Mouse (Mus musculus): ENCODE results near the gene Clps. TPM values are rescaled to one million over a fixed set of nuclear protein-coding genes. Genes with fewer than 3 reads are reported as not detected.

Gene Clps
- polyA plus RNA-seq, 1 experiment from 2014 or later: not detected

DNA sequence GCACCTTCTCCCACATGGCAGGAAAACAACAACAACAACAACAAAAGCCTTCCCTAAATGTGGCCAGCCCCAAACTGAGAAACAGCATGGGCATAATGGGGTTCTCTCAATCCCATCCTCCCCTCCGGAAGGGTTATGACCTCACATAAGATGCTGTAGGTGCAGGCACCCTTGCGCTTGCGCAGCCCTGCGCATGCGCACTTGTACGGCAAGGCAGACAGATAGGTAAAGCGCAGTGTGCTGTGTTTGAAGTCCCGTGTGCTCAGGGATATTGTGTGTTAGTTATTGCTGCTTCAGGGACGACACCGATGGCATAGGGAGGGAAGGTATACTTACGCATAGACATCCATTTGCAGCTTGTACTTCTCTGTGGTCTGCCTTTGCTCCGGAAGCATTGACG, 27.2 kb downstream of the Clps start:
- no peaks in the 10 kb centered on the region for H3K27me3 ChIP-seq (ENCODE audit: control insufficient read depth, insufficient read depth, low read length)
- no peak overlapping the region for H3K4me3 ChIP-seq (ENCODE audit: low read depth, low read length)
- H3K9ac ChIP-seq (replicated peaks; ENCODE audit: low read depth, low read length): no peak overlapping the region
- H3K4me1 ChIP-seq (ENCODE audit: control insufficient read depth, insufficient read depth, low read length): no peaks in the 10 kb centered on the region
- no peak overlapping the region for H3K27ac ChIP-seq (ENCODE audit: low read depth, low read length)
- no peaks in the 10 kb centered on the region for H3K9me3 ChIP-seq (ENCODE audit: control insufficient read depth, low read length)
- no peak for ATAC-seq (ENCODE audit: low read depth)
- no peaks in the 10 kb centered on the region for H3K36me3 ChIP-seq (ENCODE audit: control insufficient read depth, insufficient read depth, low read length)
- WGBS: 85% methylated on average over 13 of the region's 13 CpGs
- no peak overlapping the region for H3K4me2 ChIP-seq (ENCODE audit: low read depth, low read length)

- Histone ChIP-seq H3K4me3 (ENCODE audit: low read depth, low read length) (no peak overlapping the region), H3K27ac (ENCODE audit: low read depth, low read length) (no peak overlapping the region), H3K36me3 (ENCODE audit: control insufficient read depth, insufficient read depth, low read length) (no peaks in the 10 kb centered on the region), H3K27me3 (ENCODE audit: control insufficient read depth, insufficient read depth, low read length) (no peaks in the 10 kb centered on the region), H3K4me2 (ENCODE audit: low read depth, low read length) (no peak overlapping the region), H3K9me3 (ENCODE audit: control insufficient read depth, low read length) (no peaks in the 10 kb centered on the region), H3K4me1 (ENCODE audit: control insufficient read depth, insufficient read depth, low read length) (no peaks in the 10 kb centered on the region), H3K9ac (replicated peaks; ENCODE audit: low read depth, low read length) (no peak overlapping the region)
- WGBS: 89% methylated on average over 7 of the region's 7 CpGs
- no peak for ATAC-seq (ENCODE audit: low read depth)
Observed at GRCm38 (mm10) chr17:28532557-28532956, 28.0 kb downstream of the Clps start.

GRCm38 (mm10) chr17:28531946-28532345, 28.6 kb downstream of the Clps start:
- H3K27me3 ChIP-seq (ENCODE audit: control insufficient read depth, insufficient read depth, low read length): no peaks in the 10 kb centered on the region
- H3K27ac ChIP-seq (ENCODE audit: low read depth, low read length): no peak overlapping the region
- H3K4me3 ChIP-seq (ENCODE audit: low read depth, low read length): no peak overlapping the region
- no peak overlapping the region for H3K9ac ChIP-seq (replicated peaks; ENCODE audit: low read depth, low read length)
- no peaks in the 10 kb centered on the region for H3K36me3 ChIP-seq (ENCODE audit: control insufficient read depth, insufficient read depth, low read length)
- H3K9me3 ChIP-seq (ENCODE audit: control insufficient read depth, low read length): no peaks in the 10 kb centered on the region
- 15% methylated on average over 18 of the region's 18 CpGs for WGBS
- H3K4me2 ChIP-seq (ENCODE audit: low read depth, low read length): no peak overlapping the region
- H3K4me1 ChIP-seq (ENCODE audit: control insufficient read depth, insufficient read depth, low read length): no peaks in the 10 kb centered on the region
- ATAC-seq (ENCODE audit: low read depth): no peak

DNA sequence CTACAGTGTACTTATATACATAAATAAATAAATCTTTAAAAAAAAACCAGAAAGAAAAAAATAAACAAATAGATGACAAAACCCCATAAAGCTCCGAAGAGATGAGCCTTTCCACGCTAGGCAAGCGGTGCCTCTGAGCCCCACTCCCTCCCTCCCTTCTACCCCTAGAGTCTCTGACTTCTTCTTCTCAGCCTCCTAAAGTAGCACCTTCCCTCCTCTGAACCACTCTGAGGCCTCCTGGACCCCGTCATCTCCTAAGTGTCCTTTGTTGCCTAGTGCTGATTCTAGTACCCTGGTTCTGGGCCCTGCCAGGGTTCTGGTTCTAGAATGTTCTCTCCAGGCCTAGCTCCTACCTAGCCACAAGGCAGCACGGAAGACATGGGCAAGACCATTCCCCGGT, 30.1 kb downstream of the Clps start, which contains the start of gene Armc12:
Gene Armc12 (plus strand): TSS at position 301 of the 400 bp plus-strand sequence.
- Histone ChIP-seq H3K36me3 (ENCODE audit: control insufficient read depth, insufficient read depth, low read length) (no peaks in the 10 kb centered on the region), H3K4me1 (ENCODE audit: control insufficient read depth, insufficient read depth, low read length) (no peaks in the 10 kb centered on the region), H3K9me3 (ENCODE audit: control insufficient read depth, low read length) (no peaks in the 10 kb centered on the region), H3K4me2 (ENCODE audit: low read depth, low read length) (no peak within 1 kb of the TSS), H3K4me3 (ENCODE audit: low read depth, low read length) (no peak within 1 kb of the TSS), H3K9ac (replicated peaks; ENCODE audit: low read depth, low read length) (no peak within 1 kb of the TSS), H3K27ac (ENCODE audit: low read depth, low read length) (no peak within 1 kb of the TSS), H3K27me3 (ENCODE audit: control insufficient read depth, insufficient read depth, low read length) (no peaks in the 10 kb centered on the region)
- no peak for ATAC-seq (ENCODE audit: low read depth)
- WGBS: 89% methylated on average over 6 of the region's 6 CpGs

DNA sequence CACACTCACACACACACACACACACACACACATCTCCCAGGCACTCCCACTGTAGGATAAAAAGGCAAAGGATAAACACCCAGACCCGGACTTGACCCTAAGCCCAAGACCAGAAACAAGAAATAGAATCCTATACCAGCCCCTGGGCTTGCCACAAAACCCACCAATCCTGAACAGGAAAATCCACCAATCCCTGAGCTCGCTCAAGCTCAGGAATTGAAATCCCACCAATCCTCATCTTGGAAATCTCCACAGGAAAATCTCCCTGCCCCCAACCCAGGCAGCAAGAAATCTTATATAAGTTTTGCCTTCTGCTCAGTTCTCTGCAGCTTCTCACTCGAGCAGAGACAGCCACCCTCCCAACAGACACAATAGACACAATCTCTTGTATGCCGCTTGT, 31.4 kb downstream of the Clps start:
- Histone ChIP-seq H3K4me1 (ENCODE audit: control insufficient read depth, insufficient read depth, low read length) (no peaks in the 10 kb centered on the region), H3K36me3 (ENCODE audit: control insufficient read depth, insufficient read depth, low read length) (no peaks in the 10 kb centered on the region), H3K27me3 (ENCODE audit: control insufficient read depth, insufficient read depth, low read length) (no peaks in the 10 kb centered on the region), H3K4me2 (ENCODE audit: low read depth, low read length) (no peak overlapping the region), H3K9ac (replicated peaks; ENCODE audit: low read depth, low read length) (no peak overlapping the region), H3K9me3 (ENCODE audit: control insufficient read depth, low read length) (no peaks in the 10 kb centered on the region), H3K4me3 (ENCODE audit: low read depth, low read length) (no peak overlapping the region), H3K27ac (ENCODE audit: low read depth, low read length) (no peak overlapping the region)
- no peak for ATAC-seq (ENCODE audit: low read depth)
- 75% methylated on average over 4 of the region's 4 CpGs for WGBS

GRCm38 (mm10) chr17:28528043-28528351, 32.6 kb downstream of the Clps start:
- no peak for ATAC-seq (ENCODE audit: low read depth)
- Histone ChIP-seq H3K4me2 (ENCODE audit: low read depth, low read length) (peak overlapping the region; percentile 16; the same call in 1 of the 2 replicates), H3K36me3 (ENCODE audit: control insufficient read depth, insufficient read depth, low read length) (no peaks in the 10 kb centered on the region), H3K27me3 (ENCODE audit: control insufficient read depth, insufficient read depth, low read length) (no peaks in the 10 kb centered on the region), H3K9ac (replicated peaks; ENCODE audit: low read depth, low read length) (no peak overlapping the region), H3K4me1 (ENCODE audit: control insufficient read depth, insufficient read depth, low read length) (no peaks in the 10 kb centered on the region), H3K9me3 (ENCODE audit: control insufficient read depth, low read length) (no peaks in the 10 kb centered on the region), H3K27ac (ENCODE audit: low read depth, low read length) (0 out of 2 replicates have a peak overlapping the region, but pooled peaks have one; percentile 16), H3K4me3 (ENCODE audit: low read depth, low read length) (no peak overlapping the region)
- 3% methylated on average over 6 of the region's 6 CpGs for WGBS

DNA sequence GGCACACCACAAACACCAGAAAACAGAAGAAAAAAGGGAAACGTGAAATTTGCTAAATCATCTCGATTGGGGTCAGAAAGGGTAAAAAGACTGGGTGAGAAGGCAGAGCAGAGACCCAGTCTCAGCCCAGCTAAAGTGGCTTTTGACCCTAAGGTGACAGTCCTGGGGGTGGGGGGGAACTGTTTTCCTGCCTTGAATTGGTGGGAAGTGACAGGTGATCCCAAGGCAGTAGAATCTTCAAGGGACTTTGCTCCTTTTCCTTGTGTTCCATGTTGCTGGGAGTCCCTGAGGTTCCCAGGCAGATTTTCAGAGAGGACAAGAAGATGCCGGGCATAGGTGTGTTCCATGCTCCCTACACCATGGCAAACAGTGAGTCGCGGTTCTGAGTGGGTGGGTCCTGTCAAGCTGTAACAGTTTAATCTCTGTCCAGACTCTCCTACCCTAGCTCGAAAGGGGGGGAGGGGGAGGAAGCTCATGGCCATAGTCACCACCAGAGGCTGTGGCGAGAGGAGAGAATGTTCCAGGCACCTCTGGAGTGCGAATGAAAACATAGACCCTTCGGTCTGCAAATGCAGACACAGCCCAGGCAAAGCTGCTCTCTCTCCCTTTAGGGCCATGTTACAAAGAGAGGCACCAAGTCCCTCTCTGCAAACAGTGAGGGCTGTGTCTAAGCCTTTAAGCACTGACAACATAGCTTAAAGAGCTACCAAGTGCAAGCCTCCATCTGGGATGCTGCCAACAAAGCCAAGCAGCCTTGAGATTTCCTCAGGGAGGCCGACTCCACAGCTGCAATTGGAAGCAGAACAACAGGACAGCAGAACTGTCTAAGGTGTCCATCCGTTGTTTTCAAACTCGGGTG, 33.2 kb downstream of the Clps start:
- H3K9ac ChIP-seq (replicated peaks; ENCODE audit: low read depth, low read length): no peak overlapping the region
- 53% methylated on average over 12 of the region's 12 CpGs for WGBS
- H3K4me1 ChIP-seq (ENCODE audit: control insufficient read depth, insufficient read depth, low read length): no peaks in the 10 kb centered on the region
- ATAC-seq (ENCODE audit: low read depth): no peak
- 0 out of 2 replicates have a peak overlapping the region, but pooled peaks have one; percentile 16 for H3K27ac ChIP-seq (ENCODE audit: low read depth, low read length)
- peak overlapping the region; percentile 16; the same call in 1 of the 2 replicates for H3K4me2 ChIP-seq (ENCODE audit: low read depth, low read length)
- no peak overlapping the region for H3K4me3 ChIP-seq (ENCODE audit: low read depth, low read length)
- no peaks in the 10 kb centered on the region for H3K9me3 ChIP-seq (ENCODE audit: control insufficient read depth, low read length)
- no peaks in the 10 kb centered on the region for H3K27me3 ChIP-seq (ENCODE audit: control insufficient read depth, insufficient read depth, low read length)
- H3K36me3 ChIP-seq (ENCODE audit: control insufficient read depth, insufficient read depth, low read length): no peaks in the 10 kb centered on the region

DNA sequence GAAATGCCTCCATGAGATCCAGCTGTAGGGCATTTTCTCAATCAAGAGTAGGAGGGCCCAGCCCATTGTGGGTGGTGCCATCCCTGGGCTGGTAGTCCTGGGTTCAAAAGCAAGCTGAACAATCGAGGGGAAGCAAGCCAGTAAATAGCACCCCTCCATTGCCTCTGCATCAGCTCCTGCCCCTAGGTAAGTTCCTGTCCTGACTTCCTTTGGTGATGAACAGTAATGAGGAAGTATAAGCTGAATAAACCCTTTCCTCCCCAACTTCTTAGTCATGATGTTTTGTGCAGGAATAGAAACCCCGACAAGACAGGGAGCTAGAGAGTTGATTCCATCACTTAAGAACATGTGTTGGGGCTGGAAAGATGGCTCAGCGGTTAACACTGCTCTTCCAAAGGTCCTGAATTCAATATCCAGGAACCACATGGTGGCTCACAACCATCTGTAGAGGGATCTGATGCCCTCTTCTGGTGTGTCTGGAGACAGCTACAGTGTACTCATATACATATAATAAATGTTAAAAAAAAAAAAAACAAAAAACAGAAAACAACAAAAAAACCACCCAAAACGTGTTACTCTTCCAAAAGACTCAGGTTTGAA, 35.6 kb downstream of the Clps start:
- no peak overlapping the region for H3K9ac ChIP-seq (replicated peaks; ENCODE audit: low read depth, low read length)
- H3K9me3 ChIP-seq (ENCODE audit: control insufficient read depth, low read length): no peaks in the 10 kb centered on the region
- H3K27me3 ChIP-seq (ENCODE audit: control insufficient read depth, insufficient read depth, low read length): no peaks in the 10 kb centered on the region
- no peaks in the 10 kb centered on the region for H3K36me3 ChIP-seq (ENCODE audit: control insufficient read depth, insufficient read depth, low read length)
- H3K4me2 ChIP-seq (ENCODE audit: low read depth, low read length): no peak overlapping the region
- 76% methylated on average over 4 of the region's 4 CpGs for WGBS
- ATAC-seq (ENCODE audit: low read depth): no peak
- H3K4me1 ChIP-seq (ENCODE audit: control insufficient read depth, insufficient read depth, low read length): no peaks in the 10 kb centered on the region
- no peak overlapping the region for H3K27ac ChIP-seq (ENCODE audit: low read depth, low read length)
- H3K4me3 ChIP-seq (ENCODE audit: low read depth, low read length): no peak overlapping the region

GRCm38 (mm10) chr17:28524009-28524695, 36.4 kb downstream of the Clps start:
- Histone ChIP-seq H3K36me3 (ENCODE audit: control insufficient read depth, insufficient read depth, low read length) (no peaks in the 10 kb centered on the region), H3K27me3 (ENCODE audit: control insufficient read depth, insufficient read depth, low read length) (no peaks in the 10 kb centered on the region), H3K27ac (ENCODE audit: low read depth, low read length) (no peak overlapping the region), H3K9ac (replicated peaks; ENCODE audit: low read depth, low read length) (no peak overlapping the region), H3K4me2 (ENCODE audit: low read depth, low read length) (peak overlapping the region; percentile 79; the same call in 1 of the 2 replicates), H3K4me1 (ENCODE audit: control insufficient read depth, insufficient read depth, low read length) (no peaks in the 10 kb centered on the region), H3K9me3 (ENCODE audit: control insufficient read depth, low read length) (no peaks in the 10 kb centered on the region), H3K4me3 (ENCODE audit: low read depth, low read length) (peak overlapping the region; percentile 55; the same call in 1 of the 2 replicates)
- WGBS: 89% methylated on average over 23 of the region's 23 CpGs
- ATAC-seq (ENCODE audit: low read depth): no peak

Data from neural tube, embryonic 14.5 days (tissue).